Mouse (Mus musculus): ENCODE results near the gene Ccdc171.

DNA sequence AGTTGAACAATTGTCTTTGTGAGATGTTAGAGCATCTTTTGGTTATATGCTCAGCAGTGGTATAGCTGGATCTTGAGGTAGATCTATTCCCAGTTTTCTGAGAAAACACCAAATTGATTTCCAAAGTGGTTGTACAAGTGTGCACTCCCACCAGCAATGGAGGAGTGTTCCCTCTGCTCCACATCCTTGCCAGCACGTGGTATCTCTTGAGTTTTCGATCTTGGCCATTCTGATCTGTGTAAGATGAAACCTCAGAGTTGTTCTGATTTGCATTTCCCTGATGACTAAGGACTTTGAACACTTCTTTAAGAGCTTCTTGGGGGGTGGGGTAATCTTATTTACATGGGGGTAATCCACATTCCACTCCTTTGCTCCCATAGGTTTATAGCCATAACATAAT is 15.7 kb upstream of the Ccdc171 start:
- no peak for TF ChIP-seq CTCF (IDR thresholded peaks at IDR 0.05; ENCODE audit: borderline replicate concordance, insufficient read depth, low read depth, low read length)
- no peak for TF ChIP-seq POLR2A (IDR thresholded peaks at IDR 0.05; ENCODE audit: borderline replicate concordance, insufficient read depth, low read length)
